Mouse (Mus musculus) spleen, postnatal 4 days (tissue): ENCODE measurements around the gene Ndrg3.
A peak's percentile ranks its signal among the peaks of the same experiment; 100 is the strongest.
"Not testable (repeated sequence)": the region's sequence is repeated elsewhere in the genome, so short reads cannot be mapped to it uniquely, and the experiment has no call there.

Experiments
- DNase-seq, 2 experiments: peaks; one replicate each; pipeline ENCODE4 v3.0.0; 2022; ENCODE audit warnings: low spot score in 2 of 2

Gene Ndrg3

DNA sequence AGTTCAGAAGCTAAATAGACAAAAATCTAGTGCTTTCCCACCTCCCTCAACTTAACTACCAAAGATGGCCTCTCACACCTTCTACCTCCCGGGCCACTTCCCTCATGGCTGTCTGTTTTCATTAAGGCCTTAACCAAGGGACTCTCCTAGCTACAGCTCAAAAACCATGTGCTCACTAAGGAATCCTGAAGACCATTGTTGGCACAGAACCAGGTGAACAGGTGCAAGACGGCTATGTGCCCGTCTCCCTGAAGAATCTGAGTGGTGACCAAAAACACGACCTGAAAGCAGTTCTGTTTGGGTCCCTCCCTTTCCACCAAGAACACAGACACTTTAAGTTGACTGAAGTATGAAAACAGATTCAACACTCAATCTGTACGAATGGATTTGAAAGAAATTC, 6.4 kb upstream of the Ndrg3 start:
- DNase-seq: no peak

GRCm38 (mm10) chr2:156996576-156996975, 4.7 kb upstream of the Ndrg3 start:
- DNase-seq: no peak

GRCm38 (mm10) chr2:156990727-156991431, 977 bp downstream of the Ndrg3 start:
- DNase-seq: no peak

DNA sequence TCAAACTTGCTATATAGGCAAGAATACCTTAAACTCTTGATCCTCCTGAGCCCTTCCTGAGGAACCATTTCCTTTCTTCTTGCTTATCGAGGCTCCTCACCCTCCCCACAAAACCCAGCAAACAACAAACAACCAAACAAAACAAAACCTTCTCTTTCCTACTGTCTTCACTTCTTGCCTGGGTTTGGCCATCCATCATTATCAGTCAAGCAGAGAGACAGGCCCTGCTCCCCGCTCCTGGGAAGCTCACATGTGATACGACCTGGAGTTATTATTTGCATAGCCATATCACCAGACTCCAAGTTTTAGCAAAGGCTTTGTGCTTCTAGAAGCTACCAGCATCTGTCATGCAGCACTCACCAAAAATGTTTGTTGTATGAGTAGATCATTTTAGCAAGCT, 4.5 kb downstream of the Ndrg3 start:
- DNase-seq: no peak

GRCm38 (mm10) chr2:156982864-156983263, 9.0 kb downstream of the Ndrg3 start:
- DNase-seq: no peak

- DNase-seq: no peak
Measured at GRCm38 (mm10) chr2:156981291-156981690, 10.6 kb downstream of the Ndrg3 start.

DNA sequence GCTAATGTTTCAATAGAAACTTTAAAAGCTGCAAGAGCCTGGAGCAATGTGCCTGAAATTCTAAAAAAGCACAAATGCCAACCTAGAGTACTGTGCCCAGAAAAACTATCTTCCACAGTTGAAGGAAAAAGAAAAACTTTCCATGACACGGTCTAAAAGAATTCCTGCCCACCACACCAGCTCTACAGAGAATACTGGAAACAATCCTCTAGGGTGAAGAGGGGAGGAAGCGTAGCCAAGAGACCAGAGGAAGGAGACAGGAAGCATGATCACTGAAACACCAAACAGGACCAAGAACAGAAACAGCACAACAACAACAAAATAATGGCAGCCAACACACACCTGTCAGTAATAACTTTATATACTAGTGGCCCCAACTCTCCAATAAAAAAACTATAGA, 11.8 kb downstream of the Ndrg3 start:
- DNase-seq: no peak

GRCm38 (mm10) chr2:156976711-156977110, 15.1 kb downstream of the Ndrg3 start:
- DNase-seq: no peak

DNA sequence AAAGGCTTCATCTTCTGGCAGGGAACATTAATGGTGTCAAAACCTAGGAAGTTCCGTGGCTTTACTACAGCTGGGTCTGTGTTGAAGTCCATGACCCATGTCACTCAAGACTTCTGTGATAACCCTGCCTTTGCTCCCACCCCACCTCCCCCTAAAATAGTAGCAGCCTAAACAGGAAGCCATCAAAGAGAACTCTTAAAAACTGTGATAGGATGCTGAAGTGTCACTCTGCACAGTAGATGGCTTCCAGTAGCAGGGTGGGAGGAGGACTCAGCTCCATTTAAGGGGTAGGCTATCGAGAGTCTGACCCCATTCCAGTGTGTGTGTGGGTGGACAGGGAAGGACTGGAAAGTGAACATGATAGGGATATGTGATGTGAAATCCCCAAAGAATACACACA, 16.9 kb downstream of the Ndrg3 start:
- DNase-seq: no peak

DNA sequence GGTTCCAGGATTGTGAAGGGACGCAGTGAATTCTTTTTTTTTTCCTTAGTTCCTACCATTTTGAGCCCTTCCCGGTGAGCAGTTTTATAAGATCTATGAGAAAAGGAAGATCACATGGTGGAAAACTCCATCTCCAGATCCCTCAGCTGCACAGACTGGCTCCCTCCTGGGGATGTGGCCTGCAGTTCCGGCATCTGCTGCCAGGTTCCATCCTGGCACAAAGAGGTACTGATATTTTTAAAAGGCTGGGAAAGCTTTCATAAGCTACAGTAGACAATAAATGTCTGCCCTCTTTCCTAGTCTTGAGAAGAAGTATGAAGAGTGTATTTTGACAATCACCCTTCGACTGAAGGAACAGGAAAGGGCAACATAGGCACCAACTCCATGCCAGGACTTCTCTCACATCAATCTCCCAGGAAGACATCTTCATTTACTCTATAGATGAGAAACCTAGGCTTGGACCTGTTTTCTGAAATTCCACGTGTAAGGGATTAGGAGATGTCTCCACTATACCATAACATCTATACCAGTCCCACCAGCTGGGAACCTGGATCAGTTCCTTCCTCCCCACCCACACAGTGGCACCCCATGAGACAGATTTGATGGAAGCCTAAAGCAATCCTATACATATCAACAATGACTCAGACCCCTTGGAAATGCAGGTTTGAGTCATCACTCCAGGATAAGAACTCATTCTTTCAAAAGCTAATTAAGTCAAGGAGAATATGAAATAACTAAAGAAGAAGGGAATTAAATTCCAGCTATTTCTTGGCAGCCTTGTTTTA, 18.3 kb downstream of the Ndrg3 start:
- DNase-seq: no peak

GRCm38 (mm10) chr2:156970253-156970652, 21.6 kb downstream of the Ndrg3 start:
- no peak for DNase-seq

DNA sequence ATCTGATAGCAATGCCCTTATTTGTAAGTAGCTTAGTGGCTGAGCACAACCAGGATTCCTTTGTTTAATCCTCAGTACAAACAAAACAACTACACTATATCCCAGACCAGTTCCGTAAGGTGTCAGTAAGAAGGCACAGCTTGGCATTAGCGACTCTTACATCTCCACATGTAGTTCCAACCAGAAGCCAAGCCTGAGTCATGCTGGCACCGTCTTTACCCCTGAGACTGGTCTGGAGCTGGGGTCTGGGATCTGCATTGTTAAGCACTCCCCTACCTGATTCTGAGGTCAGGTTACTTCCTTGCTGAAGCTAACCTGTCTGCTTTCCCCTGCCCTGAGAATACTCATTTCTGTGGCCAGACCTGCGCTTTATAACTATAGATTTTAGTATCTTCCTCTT, 23.4 kb downstream of the Ndrg3 start:
- no peak for DNase-seq

DNA sequence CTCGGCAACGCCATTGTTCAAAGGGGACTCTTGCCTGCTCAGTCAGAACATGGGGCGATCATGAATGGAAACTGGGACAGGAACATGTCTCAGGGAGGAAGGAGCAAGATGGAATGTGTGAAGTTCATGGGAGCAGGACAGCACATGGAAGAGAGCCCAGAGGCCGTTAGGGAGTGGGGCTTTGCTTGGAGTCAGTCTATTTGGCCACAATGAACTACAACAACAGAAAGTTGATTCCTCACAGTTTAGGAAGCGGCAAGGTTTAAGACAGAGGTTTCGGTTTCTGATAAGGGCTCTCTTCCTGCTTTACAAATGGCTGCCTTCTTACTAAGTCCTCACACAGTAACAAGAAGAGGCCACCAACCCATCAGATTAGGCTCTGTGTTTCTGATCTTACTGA, 24.5 kb downstream of the Ndrg3 start:
- DNase-seq: no peak

DNA sequence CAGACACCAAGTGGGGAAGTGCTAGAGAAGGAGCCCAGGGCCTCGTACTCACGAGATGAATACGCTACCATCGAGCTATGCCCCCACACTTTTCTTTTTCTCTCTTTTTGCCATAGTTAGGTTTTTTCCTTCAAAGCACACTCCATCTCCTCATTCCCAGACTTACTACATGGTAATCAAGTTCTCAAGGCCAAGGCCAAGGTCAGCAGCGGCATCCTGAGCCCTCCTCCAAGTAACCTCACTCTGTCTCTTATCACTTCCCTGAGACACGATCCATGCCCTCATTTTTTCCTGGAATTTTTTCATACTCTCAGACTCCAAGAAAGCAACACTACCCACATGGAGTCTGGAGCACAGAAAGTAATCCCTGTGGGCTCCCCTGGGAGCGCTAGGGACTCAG, 28.0 kb downstream of the Ndrg3 start:
- DNase-seq: no peak

GRCm38 (mm10) chr2:156958496-156959252, 33.2 kb downstream of the Ndrg3 start:
- no peak for DNase-seq

DNA sequence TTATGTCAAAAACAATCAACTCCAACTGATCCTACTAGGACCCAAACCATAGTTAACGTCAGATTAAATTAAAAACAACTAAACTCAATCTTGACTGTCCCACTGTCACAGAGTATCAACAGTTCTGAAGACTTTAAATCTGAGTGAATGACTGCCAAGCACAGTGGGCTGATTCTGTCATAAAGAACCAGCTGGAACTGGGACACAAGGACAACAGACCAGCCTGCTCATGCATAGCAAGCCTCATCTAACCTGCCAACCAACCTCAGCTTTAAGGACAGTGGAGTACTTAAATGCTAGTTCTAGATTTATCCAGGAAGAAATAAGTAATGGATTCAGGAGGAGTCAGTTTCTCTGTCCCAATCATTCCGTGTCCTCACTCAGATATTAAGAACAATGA, 34.8 kb downstream of the Ndrg3 start:
- no peak for DNase-seq

DNA sequence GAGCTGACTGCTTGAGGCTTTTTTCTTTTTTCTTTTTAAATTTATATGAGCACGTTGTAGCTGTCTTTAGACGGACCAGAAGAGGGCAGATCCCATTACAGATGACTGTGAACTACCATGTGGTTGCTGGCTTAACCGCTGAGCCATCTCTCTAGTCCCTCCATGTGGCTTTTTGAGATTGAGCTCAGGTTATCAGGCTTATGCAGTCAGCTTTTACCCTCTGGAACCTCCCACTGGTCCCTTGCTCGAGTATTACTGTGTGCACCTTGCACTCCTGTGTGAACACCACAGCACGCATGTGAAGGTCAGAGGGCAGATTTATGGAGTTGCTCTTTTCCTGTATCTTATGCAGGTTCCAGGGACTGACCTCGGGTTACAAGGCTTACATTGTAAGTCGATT, 35.5 kb downstream of the Ndrg3 start:
- DNase-seq: peak in 1 of 2 experiments; percentile 18

DNA sequence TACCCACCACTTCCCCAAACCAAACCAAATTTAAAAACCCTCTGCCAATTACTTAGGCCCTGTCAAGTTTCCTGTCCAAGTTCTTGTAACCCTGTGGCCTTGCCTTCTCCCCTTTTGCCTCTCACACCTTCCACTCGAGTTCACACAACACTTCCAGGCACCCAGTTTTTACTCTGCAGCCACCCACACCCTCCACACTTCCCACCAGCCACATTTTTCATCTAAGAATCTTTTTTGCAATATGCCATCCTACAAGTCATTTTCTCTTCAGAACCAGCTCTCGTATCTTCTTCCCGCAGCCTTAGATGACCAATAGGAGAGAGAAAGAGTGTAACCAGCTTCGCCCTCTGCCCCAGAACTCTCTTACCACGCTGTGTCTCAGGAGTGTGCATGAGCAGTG, 37.4 kb downstream of the Ndrg3 start:
- DNase-seq: no peak

DNA sequence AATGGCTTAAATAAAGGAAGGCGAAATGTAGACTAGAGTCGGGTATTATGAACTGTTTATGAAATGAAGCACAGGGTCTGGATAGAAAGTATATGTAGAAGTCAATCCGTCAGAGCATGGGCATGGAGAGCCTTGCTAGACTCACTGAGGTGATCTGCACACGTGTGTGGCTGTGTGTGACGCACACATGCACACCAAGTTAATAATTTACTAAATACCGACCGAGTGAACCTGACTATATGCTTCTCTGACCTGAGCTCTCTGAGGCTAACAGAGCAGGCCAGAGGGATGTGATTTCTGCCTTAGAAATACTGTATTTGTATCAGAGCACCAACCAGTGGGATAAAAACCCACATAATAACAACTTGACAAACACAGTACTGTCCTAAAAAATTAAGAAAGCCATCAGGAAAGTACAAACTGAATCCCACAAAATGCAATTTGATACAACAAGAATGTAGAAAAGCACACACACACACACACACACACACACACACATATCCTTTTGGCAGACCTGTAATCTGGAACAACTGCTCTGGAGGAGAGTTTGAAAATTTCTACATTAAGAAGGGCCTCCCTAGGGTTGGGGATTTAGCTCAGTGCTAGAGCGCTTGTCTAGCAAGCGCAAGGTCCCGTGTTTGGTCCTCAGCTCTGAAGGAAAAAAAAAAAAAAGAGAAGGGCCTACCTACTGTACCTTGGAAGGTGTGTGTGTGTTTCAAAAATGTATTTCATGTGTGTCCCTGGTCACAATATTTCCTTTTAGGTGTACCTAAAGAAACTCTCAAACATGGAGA, 40.4 kb downstream of the Ndrg3 start:
- DNase-seq: no peak

DNA sequence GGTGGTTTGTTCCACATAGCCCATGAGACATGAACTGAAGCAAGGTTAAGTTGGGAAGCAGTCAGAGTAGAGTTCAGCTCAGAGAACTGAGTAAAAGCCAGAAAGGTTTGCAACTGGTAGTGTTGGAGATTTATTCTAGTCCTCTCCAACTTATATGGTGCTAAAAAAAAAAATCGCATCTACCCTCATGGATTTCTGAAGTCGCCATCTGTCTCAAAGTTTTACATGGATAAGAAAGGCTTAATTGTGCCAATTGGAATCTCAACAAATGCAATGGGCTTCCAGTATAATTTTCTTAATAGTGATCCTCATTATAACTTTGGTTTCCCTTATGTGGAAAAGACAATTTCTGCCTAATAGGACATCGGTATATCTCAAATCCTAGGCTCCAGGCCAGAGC, 41.0 kb downstream of the Ndrg3 start:
- no peak for DNase-seq

DNA sequence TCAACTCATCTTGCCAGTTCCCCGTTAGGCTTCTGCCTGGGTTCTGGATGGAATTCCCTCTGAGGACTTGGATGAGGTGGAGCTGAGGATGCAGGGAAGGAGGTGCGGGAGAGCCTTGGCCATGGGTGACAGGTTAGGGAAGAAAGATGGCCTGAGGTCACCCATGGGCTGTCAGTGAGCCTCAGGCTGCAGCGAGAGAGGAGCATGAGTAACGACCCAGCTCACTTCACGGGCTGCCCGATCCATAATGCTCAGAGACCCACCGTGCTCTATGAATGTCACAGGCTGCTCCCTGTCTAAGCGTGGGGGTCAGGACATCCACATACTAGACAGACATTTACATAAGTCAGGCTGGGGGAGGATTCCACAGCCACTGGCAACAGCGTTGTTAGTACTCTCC, 50.3 kb downstream of the Ndrg3 start:
- DNase-seq: peak in 1 of 2 experiments; percentile 53

- DNase-seq: not testable (repeated sequence)
Measured at GRCm38 (mm10) chr2:156939926-156940325, 51.9 kb downstream of the Ndrg3 start.
